Mouse (Mus musculus): ENCODE measurements around the gene Olfr1423.
"Not testable (repeated sequence)": the region's sequence is repeated elsewhere in the genome, so short reads cannot be mapped to it uniquely, and the experiment has no call there.

The Olfr1423 gene

DNA sequence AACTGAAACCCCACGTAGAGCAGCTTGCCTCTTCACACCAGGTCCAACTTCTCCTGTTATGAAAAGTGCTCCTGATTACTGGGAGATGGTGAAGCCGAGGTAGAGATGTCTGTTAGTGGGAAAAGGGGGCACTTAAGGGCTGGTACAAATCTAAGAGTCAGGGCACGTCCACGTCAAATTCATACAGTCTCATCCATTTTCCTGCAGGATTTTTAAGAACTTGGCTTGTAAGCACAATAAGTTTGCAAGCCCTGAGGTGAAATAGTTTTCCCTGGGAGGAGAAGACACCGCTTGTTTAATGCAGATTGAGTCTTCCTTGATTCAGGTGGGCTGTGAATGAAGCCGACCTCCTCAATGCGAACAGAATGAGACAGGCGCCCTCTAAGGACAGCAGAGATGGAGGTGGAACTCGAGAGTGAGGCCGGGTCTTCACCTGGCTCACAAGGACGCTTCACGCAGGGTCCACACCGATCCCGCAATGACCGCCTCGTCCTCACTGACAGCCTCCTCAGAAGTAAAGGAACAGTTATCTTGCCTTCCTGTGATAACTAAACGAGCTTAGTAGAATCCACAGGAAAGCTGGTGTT lies 34.7 kb downstream of the Olfr1423 start:
- no peak for DNase-seq

DNA sequence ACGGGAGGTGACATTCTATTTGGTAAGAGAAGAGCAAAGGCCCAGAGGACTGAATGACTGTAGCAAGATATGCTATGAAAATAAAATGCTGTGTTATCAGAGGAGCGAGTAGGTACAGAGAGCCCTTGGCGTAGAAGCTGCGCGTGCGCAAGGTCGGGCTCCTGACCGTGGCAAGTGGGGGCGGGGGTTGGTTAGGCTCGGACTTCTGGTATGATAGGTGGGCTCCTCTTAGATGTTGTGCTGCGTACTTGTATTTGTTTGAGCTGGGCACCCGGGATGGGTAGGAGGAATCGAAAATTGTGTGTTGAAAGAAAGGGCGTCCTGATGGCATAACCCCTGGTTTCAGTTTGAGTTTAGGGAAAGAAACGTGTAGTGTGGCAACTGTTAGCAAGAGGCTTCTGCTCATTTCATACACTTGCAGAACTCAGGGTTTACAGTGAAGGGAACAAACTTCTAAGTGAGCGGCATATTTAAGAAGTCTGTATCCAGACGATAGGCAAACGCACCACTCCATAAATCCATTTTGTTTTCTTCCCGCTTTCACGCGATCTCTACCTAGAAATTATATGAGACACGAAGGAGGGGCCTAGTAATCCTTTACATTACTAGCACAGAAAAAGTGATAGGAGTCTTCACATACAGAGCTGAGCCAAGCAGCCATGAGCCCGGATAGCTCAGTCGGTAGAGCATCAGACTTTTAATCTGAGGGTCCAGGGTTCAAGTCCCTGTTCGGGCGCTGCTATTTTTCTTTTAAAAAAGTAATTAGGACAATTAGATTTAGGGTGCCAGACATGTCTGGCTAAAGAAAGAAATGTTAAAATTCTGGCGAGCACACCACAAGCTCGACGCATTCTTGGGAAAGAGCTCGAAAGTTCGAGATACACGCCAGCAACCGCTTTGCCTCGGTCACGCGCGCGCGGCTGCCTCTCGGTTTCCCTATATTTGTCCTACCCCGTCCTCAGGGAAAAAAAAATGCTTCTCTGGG lies 35.4 kb downstream of the Olfr1423 start:
- DNase-seq = peak; percentile 69

DNA sequence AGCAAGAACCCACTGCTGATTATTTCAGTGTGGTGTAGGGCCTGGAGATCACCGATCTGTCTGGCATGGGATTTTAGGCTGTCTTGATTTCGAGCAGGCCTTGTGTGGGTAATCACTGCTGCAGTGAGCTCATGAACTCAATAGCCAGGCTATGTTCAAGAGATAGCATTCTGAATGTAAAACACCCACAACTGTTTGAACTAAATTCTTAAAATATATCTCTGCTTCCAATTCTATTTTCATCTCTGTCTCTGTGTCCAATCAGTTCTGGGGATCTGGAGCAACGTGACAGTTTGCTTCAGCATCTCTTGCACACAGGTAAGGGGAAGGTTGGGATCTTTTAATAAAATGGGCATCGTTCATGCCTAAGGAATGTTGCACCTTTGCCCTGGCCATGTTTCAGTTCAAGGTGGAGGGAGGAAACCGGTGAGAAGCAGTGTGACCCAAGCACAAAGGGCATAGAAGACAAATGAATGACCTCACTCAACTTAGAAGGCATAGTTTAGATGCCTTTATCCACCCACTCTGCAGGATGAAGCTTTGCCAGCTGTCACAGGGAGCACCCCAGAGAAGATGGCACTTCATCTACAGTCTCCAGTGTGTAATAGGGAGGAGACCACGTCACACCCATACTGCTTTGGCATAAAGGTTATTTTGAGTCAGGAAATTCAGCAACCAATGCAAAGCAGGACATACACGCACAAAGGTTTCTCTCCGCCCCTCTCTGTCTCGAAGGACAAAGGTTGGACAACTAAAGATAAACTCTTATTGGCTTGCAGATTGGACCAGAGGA lies 36.7 kb downstream of the Olfr1423 start:
- DNase-seq = no peak

DNA sequence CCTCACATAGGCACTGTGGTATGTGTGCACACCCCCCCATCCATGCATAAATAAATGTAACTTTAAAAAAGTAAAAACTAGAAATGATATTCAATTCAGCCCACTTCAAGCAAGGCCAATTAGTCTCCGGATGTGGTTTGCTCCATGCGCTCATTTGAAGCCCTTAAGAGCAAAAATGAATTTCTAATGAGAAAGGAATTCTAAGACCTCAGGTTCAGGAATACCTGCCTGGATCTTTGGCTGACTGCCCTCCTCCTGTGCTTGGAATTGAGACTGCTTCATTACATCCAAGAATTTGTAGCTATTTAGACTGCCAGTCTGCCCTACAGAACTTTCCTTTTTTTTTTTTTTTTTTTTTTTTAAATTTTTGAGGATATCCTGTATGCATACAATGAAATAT lies 37.5 kb downstream of the Olfr1423 start:
- no peak for DNase-seq

DNA sequence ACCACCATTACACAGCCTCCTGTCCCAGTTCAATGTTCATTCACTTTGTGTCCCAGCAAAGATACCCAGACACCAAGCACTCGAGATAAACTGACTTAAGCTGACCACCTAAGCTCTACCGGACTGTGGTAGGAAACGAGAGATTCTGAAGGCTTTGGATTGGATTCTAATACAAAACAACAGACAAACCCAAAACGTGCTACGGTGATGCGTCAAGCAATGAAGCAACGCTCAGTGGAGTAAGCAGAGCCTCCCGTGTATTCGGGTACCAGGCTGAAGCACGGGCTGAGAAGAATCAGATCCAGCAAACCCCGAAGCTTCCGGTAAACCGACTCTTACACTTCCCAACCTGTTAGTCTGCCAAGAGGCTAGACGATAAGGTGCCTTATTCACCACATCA lies 38.3 kb downstream of the Olfr1423 start:
- no peak for DNase-seq

DNA sequence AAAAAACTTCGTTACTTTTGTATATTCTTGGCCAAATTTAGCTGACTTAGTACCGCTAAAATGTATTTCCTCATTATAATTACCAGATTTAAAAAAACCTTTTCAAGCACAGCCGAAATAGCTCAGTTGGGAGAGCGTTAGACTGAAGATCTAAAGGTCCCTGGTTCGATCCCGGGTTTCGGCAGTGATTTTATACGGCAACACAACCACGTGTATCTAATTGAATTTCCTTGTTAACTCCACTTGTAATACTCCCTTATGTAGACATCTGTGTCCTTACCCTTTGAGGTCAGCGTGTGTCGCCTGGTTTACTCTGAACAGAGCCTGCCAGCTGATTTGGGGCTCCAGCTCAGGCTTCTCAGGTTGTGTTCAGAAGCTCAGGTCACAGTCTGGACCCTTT lies 39.0 kb downstream of the Olfr1423 start:
- peak; percentile 53 for DNase-seq

DNA sequence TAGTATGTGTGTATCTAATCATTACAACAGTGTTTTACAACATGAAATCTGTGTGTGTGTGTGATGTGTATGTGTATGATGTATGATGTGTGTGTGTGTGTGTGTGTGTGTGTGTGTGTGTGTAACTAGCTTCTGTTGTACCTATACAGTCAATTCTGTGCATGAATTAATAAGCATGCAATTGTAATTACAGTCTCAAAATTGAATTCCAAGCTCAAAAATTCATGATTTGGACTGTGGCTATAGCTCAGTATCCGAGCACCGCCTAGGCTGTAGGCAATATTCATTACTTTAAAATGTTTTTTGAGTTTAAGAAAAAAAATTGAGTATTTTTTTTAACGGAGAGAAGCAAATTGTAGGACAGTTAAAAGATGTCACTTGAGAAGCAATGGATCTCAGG lies 39.4 kb downstream of the Olfr1423 start:
- DNase-seq = no peak

DNA sequence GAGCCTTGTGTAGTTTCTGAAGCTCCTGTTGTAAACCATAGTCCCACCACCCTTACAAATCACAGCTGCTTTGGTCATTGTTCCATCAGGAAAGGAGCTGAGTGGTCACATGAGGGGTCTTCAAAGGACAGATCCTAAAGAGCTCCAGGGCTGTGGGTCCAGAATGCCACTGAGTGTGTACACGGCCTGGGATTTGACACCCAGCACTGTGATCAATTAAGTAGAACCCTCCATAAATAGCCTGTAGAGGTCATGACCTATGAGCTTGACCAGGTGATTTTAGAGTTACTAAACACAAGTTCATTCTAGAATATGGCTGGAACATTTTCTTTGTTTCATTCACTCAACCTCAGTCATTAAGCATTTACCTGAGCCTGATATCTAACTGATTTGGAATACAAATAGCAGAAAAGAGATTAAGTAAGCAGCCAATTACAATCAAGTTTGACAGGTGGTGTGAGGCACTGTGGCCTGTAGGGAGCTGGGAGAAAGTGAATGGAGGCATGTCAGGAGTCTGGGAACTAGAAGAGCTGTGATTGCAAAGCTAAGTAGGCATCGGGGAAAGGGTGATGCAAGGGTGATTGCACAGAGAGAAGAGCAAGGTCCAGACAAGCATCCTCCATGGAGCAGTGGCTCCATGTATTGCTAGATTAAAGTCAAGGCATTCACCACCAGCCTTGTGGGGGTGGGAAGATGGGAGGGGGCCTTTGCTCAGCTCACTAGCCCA lies 45.2 kb downstream of the Olfr1423 start:
- DNase-seq = no peak

DNA sequence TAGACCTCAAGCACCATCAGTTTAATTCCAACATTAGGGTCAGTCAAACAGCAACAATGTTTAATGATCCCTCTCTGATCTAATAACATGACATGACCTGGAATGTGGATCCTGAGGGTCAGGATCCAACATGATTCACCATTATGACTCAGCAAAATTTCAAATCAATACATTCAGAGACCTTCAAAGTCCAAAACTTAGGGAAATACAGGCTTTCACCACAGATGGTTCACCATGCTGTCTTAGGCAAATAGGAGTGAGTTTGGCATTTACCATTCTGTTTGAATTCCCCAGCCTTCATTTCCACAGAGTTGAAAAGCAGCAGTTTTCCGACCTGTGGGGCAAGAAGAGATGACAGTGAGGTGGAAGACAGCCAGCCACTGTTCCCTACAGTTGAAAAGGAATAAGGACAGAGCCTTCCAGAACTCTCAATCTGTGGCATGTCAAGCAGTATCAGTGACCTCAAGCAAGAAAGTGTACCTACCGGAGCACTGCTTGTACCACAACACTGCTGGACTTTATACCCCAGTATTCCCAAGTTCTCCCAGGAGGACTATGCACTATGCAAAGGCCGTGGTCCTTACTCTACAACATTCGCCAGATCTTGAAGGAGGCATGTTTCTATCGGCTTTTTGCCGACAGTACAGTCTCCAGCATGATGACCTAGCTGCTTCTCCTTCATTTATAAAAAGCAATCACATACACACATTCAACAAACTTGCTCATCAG lies 46.2 kb downstream of the Olfr1423 start:
- DNase-seq = no peak

DNA sequence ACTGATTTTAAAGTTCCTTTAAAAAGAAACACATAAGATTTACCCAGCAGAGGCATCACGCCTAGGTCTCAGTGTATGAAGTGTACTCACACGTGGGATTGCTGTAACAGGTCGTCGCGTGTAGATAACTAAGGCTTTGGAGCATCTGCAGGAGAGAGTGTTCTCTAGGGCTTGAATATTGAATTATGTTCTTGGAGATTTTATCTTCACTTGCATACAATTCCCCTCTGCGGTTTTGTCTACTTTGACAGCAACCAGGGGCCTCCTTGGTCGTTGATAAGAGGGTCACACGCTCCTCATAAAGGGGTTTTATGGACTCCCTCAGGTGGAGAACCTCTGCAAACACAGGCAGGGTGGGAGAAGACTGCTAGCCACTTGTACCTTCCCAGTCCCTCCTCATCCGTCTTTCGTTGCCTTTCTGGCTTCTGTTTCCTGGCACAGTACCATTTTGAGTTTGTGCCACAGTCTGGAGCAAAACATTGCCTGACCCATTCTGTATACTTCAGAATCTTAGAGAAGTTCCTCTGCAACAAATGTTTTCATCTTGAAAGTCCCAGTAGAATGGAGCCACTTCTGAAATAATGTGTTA lies 48.6 kb downstream of the Olfr1423 start:
- DNase-seq = no peak

DNA sequence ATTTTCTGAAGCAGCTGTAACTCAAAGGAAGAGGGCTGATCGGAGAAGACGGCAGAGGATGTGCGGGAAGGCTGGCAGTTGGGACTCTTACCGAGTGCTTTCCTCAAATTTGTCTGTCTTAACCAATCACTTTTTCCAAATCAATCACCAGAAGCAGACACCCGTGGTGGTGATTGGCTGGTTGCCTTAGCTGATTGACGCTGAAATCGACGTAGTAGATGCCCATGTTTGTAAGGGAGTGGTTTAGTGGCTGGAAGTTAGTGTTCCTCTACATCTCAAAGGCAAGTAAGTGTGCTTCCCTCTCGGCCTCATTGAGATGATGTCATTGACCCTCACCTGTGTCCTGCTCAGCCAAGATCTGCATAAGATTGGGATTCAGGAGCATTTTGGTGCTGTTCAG lies 49.1 kb downstream of the Olfr1423 start:
- no peak for DNase-seq

DNA sequence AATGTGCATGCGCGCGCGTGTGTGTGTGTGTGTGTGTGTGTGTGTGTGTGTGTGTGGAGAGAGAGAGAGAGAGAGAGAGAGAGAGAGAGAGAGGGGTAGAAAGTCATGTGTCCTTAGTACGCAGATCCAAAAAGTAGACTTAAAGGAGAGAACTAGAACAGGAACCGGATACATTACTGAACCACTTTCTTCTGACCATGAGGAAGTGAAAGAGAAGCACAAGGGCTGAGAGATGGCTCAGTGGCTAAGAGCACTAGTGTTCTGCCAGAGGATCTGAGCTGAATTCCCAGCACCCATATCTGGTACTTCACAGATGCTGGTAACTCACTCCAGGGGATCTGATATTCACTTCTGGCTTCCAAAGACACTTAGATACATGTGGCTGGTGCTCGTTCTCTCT lies 51.8 kb downstream of the Olfr1423 start:
- no peak for DNase-seq

DNA sequence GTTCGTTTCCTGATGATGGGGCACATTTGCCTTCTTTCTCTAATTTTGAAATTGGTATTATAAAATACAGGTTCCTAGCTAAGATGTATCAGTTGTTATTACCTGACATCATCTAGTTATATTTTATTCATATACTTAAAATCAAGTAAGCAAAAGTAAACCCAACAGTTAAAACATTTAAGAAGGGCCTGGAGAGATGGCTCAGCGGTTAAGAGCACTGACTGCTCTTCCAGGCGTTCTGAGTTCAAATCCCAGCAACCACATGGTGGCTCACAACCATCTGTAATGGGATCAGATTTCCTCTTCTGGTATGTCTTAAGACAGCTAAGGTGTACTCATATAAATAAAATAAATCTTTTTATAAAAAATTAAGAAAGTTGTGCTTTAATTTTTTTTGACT lies 53.3 kb downstream of the Olfr1423 start:
- DNase-seq = no peak

DNA sequence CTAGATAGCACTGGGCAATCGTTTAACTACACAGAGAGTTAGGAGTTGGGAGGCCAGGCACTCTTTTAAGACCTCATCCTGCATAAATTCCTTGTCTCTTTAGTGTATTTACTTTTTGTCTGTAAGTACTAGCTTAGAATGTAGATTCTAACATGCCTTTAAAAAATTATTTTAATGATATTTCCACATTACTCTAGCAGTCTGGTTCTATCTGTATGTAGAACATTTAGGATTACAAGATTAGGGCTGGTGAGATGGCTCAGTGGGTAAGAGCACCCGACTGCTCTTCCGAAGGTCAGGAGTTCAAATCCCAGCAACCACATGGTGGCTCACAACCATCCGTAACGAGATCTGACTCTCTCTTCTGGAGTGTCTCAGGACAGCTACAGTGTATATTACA lies 56.5 kb downstream of the Olfr1423 start:
- not testable (repeated sequence) for DNase-seq
